ENCODE assay signal across 8 mouse cellular contexts in the genomic region with DNA sequence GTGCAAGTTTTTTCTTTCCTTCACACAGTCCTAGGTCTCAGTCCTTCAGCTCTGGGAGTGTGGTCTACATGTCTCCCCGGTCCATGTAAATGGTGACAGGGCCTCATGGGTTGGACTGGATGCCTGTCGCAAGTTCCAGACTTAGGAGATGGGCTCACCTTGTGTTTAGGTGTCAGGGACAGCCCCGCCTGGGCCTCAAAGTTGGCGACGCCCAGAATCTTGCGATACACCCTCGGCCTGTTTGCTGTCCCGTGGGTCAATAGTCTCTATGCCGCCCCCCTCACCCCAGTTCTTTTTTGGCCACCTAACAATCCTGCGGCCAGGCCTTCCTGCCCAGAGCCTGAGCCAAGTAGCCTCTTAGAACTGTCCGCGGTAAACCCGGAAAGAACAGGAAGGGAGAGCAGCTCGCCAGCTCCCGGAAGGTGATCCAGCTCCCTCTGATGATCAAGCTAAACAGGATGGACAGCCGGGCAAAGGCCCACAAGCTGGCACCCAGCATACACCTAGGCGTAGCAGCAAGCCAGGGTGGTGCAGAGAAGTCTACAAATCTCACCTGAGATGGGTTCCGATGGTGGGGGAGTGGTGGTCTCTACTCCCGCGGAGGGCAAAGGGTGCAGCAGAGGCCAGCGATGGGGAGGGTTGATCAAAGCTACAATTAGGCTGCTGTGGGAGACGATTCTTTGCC. TPM values are rescaled to one million over a fixed set of nuclear protein-coding genes. Genes with fewer than 3 reads are reported as not detected.
DNase-seq lines count a peak whose midpoint lies in the region; ATAC-seq and TF ChIP-seq lines count a peak whose summit lies in the region.

No protein-coding gene starts in this region.

- peaks cover 35% of the 10 kb centered on the region for H3K36me3 ChIP-seq in lung, embryonic 14.5 days (ENCODE audit: insufficient read depth)
- peaks cover 30% of the 10 kb centered on the region for H3K36me3 ChIP-seq in stomach, embryonic 14.5 days (ENCODE audit: control insufficient read depth, insufficient read depth, low read length)

- TF ChIP-seq CTCF in lung, embryonic 14.5 days (IDR thresholded peaks at IDR 0.05; ENCODE audit: low read depth): no peak

- no peaks in the 10 kb centered on the region for H3K27me3 ChIP-seq in lung, embryonic 14.5 days (ENCODE audit: insufficient read depth, low read length)
- no peaks in the 10 kb centered on the region for H3K27me3 ChIP-seq in stomach, embryonic 14.5 days (ENCODE audit: control insufficient read depth, insufficient read depth, low read length)

- peaks cover 4% of the 10 kb centered on the region; the same call in 1 of the 2 replicates for H3K4me1 ChIP-seq in lung, embryonic 14.5 days (ENCODE audit: insufficient read depth)
- H3K4me1 ChIP-seq in stomach, embryonic 14.5 days (ENCODE audit: control insufficient read depth, insufficient read depth, low read length): peaks cover 9% of the 10 kb centered on the region

- peak; percentile 56 for ATAC-seq in erythroid progenitor cell, adult 5-6 weeks (replicated peaks; ENCODE audit: low FRiP score, poor library complexity, severe bottlenecking)
- ATAC-seq in lung, embryonic 14.5 days (ENCODE audit: insufficient read depth): peak; percentile 52; the same call in 1 of the 2 replicates
- no peak; the same call in 1 of the 2 replicates for ATAC-seq in stomach, embryonic 14.5 days (ENCODE audit: insufficient number of reproducible peaks, insufficient read depth, low FRiP score, low read depth)

- H3K9me3 ChIP-seq in lung, embryonic 14.5 days (ENCODE audit: low read depth, low read length): no peaks in the 10 kb centered on the region
- H3K9me3 ChIP-seq in stomach, embryonic 14.5 days (ENCODE audit: control insufficient read depth, low read depth, low read length): no peaks in the 10 kb centered on the region

- H3K27ac ChIP-seq in lung, embryonic 14.5 days (ENCODE audit: low read depth): 0 out of 2 replicates have a peak overlapping the region, but pooled peaks have one; percentile 30
- H3K27ac ChIP-seq in stomach, embryonic 14.5 days (ENCODE audit: low read length): no peak overlapping the region

- peak overlapping the region; percentile 96 for H3K4me2 ChIP-seq in lung, embryonic 14.5 days
- peak overlapping the region; percentile 92 for H3K4me2 ChIP-seq in stomach, embryonic 14.5 days (replicated peaks; ENCODE audit: low read depth, low read length)

- WGBS in lung, embryonic 14.5 days: 6% methylated on average over 22 of the region's 22 CpGs
- 7% methylated on average over 22 of the region's 22 CpGs for WGBS in stomach, embryonic 14.5 days

- H3K4me3 ChIP-seq in lung, embryonic 14.5 days (ENCODE audit: low read depth, low read length): peak overlapping the region; percentile 66
- H3K4me3 ChIP-seq in stomach, embryonic 14.5 days (ENCODE audit: low read depth, low read length): peak overlapping the region; percentile 78

- H3K9ac ChIP-seq in lung, embryonic 14.5 days: peak overlapping the region; percentile 71
- H3K9ac ChIP-seq in stomach, embryonic 14.5 days (replicated peaks; ENCODE audit: low read depth, low read length): peak overlapping the region; percentile 57

- peak; percentile 28 for DNase-seq in thymus, postnatal 4 days
- DNase-seq in thymus, postnatal 0 days (ENCODE audit: low spot score): no peak
- DNase-seq in kidney, adult 11 months: peak; percentile 53
- no peak for DNase-seq in lung, embryonic 14.5 days
- no peak for DNase-seq in urinary bladder, postnatal 36 days (ENCODE audit: low spot score in 2 of 2)
- no peak for DNase-seq in cerebellum, adult 11 months

RNA-seq across cellular contexts. Expression of a gene that starts 0.5 kb away (rescaled TPM):
- polyA plus RNA-seq in thymus, postnatal 0 days (2015; fragmentation: Nextera tagmentation; extraction: Ambion mirVana): 9.4 and 11.4 TPM in 2 replicates
- total RNA-seq in erythroid progenitor cell, adult 5-6 weeks (2015; ENCODE audit: low replicate concordance): 3.4 and 9.4 TPM in 2 replicates
- 5.6 and 12.6 TPM in 2 replicates for total RNA-seq in erythroid progenitor cell, adult 5-6 weeks (2017; ENCODE audit: low replicate concordance)
- 17.1 and 18.4 TPM in 2 replicates for polyA plus RNA-seq in lung, embryonic 14.5 days (2014; fragmentation: Nextera tagmentation; extraction: Ambion mirVana)
- 16.9 and 17.3 TPM in 2 replicates for polyA plus RNA-seq in stomach, embryonic 14.5 days (2014; fragmentation: Nextera tagmentation; extraction: Ambion mirVana)

RNA-seq across cellular contexts. Expression of a gene that starts 0.6 kb away (rescaled TPM):
- 84.9 and 92.2 TPM in 2 replicates for polyA plus RNA-seq in thymus, postnatal 0 days (2015; fragmentation: Nextera tagmentation; extraction: Ambion mirVana)
- total RNA-seq in erythroid progenitor cell, adult 5-6 weeks (2015; ENCODE audit: low replicate concordance): 14.7 and 28.8 TPM in 2 replicates
- total RNA-seq in erythroid progenitor cell, adult 5-6 weeks (2017; ENCODE audit: low replicate concordance): 7.9 and 33.2 TPM in 2 replicates
- polyA plus RNA-seq in lung, embryonic 14.5 days (2014; fragmentation: Nextera tagmentation; extraction: Ambion mirVana): 83.6 and 84.7 TPM in 2 replicates
- 67.7 and 70.1 TPM in 2 replicates for polyA plus RNA-seq in stomach, embryonic 14.5 days (2014; fragmentation: Nextera tagmentation; extraction: Ambion mirVana)

RNA-seq across cellular contexts. Expression of a gene that starts 5.6 kb away (rescaled TPM):
- 0.16 and 0.28 TPM in 2 replicates for polyA plus RNA-seq in thymus, postnatal 0 days (2015; fragmentation: Nextera tagmentation; extraction: Ambion mirVana)
- 0.84 and 1.1 TPM in 2 replicates for total RNA-seq in erythroid progenitor cell, adult 5-6 weeks (2015; ENCODE audit: low replicate concordance)
- total RNA-seq in erythroid progenitor cell, adult 5-6 weeks (2017; ENCODE audit: low replicate concordance): 0.26 and 2.3 TPM in 2 replicates
- 0.16 and 0.22 TPM in 2 replicates for polyA plus RNA-seq in lung, embryonic 14.5 days (2014; fragmentation: Nextera tagmentation; extraction: Ambion mirVana)
- 0.32 and 0.35 TPM in 2 replicates for polyA plus RNA-seq in stomach, embryonic 14.5 days (2014; fragmentation: Nextera tagmentation; extraction: Ambion mirVana)

RNA-seq across cellular contexts. Expression of a gene that starts 21.6 kb away (rescaled TPM):
- 5.7 and 7.6 TPM in 2 replicates for polyA plus RNA-seq in thymus, postnatal 0 days (2015; fragmentation: Nextera tagmentation; extraction: Ambion mirVana)
- total RNA-seq in erythroid progenitor cell, adult 5-6 weeks (2015; ENCODE audit: low replicate concordance): 20.9 and 26.0 TPM in 2 replicates
- 19.5 and 22.4 TPM in 2 replicates for total RNA-seq in erythroid progenitor cell, adult 5-6 weeks (2017; ENCODE audit: low replicate concordance)
- polyA plus RNA-seq in lung, embryonic 14.5 days (2014; fragmentation: Nextera tagmentation; extraction: Ambion mirVana): 11.3 and 17.8 TPM in 2 replicates
- 6.3 and 6.6 TPM in 2 replicates for polyA plus RNA-seq in stomach, embryonic 14.5 days (2014; fragmentation: Nextera tagmentation; extraction: Ambion mirVana)

RNA-seq across cellular contexts. Expression of a gene that starts 22.8 kb away (rescaled TPM):
- 39.9 and 42.5 TPM in 2 replicates for polyA plus RNA-seq in thymus, postnatal 0 days (2015; fragmentation: Nextera tagmentation; extraction: Ambion mirVana)
- total RNA-seq in erythroid progenitor cell, adult 5-6 weeks (2015; ENCODE audit: low replicate concordance): 2.2 and 5.4 TPM in 2 replicates
- total RNA-seq in erythroid progenitor cell, adult 5-6 weeks (2017; ENCODE audit: low replicate concordance): 4.6 and 9.8 TPM in 2 replicates
- polyA plus RNA-seq in lung, embryonic 14.5 days (2014; fragmentation: Nextera tagmentation; extraction: Ambion mirVana): 43.6 and 50.9 TPM in 2 replicates
- polyA plus RNA-seq in stomach, embryonic 14.5 days (2014; fragmentation: Nextera tagmentation; extraction: Ambion mirVana): 45.7 and 50.5 TPM in 2 replicates

Comparison
In these comparisons a context has a peak if more than half of its experiments do, and no peak if none do; other contexts are left out.
1. DNase-seq: peak in thymus, postnatal 4 days (single experiment) and kidney, adult 11 months (single experiment); none in thymus, postnatal 0 days (single experiment), lung, embryonic 14.5 days (single experiment), urinary bladder, postnatal 36 days (0 of 2) and cerebellum, adult 11 months (single experiment).